Mouse (Mus musculus) yolk sac, embryonic 10.5 days (tissue): Measurements from ENCODE around the gene Abi2.

ENCODE experiments used
- DNase-seq: peaks from one replicate; pipeline ENCODE4 v3.0.0-alpha.2; 2017; ENCODE audit warnings: low spot score

The Abi2 gene

GRCm38 (mm10) chr1:60489660-60490059, 80.2 kb downstream of the Abi2 start:
- DNase-seq, result no peak

DNA sequence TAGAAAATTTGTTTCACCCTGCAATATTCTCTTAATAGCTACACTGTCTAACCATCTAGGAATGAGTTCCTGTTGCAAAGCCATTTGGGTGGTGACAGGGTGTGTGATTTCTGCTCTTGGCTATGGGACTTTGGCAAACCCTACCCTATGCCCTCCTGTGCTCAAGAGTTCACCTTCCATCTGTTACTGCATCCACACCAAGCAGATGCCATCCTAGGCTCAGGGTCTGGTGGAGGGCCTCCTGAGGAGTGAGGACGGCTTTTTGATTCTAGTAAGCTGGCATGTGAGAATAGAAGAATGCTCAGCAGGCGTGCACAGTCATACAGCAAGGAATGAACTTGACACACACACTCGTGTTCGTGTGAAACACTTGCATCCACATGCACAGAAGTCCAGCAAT, 81.1 kb downstream of the Abi2 start:
- no peak for DNase-seq

GRCm38 (mm10) chr1:60492404-60492803, 83.0 kb downstream of the Abi2 start:
- DNase-seq, result peak; percentile 30

- DNase-seq, result no peak
Observed at GRCm38 (mm10) chr1:60493421-60493820, 84.0 kb downstream of the Abi2 start.

DNA sequence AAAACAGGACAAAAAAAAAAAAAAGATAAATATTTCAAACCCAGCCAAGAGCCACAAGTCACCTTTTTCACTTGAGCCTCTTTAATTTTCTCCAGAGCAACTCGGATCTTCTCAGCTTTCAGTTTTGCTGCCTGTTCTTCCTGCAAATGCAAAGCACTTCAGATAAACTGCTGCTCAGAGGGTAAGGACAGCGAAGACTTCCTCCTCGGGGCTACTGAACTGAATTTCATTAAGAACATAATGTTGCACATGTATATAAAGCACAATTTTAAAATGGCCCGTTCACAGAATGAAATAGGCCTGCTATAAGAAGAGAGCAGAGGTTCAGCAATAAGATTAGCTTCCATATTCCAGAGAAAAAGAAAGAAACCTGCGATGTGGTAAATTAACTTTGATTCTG, 94.0 kb downstream of the Abi2 start:
- DNase-seq, result no peak

- DNase-seq, result no peak
Observed at GRCm38 (mm10) chr1:60510584-60510983, 101.2 kb downstream of the Abi2 start.

GRCm38 (mm10) chr1:60530107-60530506, 120.7 kb downstream of the Abi2 start:
- DNase-seq, result no peak

DNA sequence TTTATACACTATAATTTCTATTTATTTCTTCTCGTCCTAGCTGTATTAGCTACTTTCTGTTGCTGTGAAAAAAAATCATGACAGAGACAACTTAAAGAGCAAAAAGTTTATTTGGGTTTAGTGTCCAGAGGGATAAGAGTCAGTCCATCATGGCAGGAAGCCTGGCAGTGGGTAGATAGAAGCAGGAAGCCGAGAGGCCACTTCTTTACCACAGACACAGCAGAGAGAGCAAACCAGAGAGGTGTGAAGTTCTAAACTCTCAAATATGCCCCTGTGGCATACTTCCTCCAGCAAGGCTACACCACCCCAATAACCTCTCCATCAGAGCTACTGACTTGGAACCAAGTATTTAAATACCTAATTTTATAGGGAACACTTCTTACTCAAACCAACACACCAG, 121.2 kb downstream of the Abi2 start:
- no peak for DNase-seq
